Mouse (Mus musculus): ENCODE results near the gene Nacc2.

DNA sequence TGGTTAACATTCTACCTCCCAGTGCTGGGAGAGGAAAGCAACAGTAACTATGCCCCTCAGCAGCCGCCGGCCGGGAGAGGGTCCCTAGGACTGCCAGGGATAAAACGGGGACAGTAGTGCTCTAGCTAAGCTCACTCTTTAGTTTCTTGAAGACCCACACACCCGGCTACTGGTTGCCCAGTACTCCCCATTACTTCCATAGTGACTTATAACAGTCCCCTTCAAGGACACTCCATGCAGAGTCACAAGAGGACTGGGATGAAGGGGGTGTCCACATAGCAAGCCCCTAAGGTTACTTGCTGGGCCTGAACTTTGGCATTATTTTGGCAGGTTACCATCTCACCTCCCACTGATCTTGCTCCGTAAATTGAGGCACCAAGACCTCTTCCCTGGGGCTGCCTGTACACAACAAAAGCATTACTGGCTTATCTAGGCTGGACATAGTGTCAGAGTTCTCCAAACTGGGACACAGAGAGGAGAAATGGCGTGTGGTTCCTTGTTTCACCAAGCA, 16.1 kb upstream of the Nacc2 start:
- TF ChIP-seq POLR2A (IDR thresholded peaks at IDR 0.05; ENCODE audit: low read depth, low read length) (no peak), CTCF (conservative IDR thresholded peaks at IDR 0.05; ENCODE audit: insufficient read depth, insufficient read length, low read depth, low read length) (no peak)
